Mouse (Mus musculus) hematopoietic stem cell, adult 5-6 weeks (primary cell): Measurements from ENCODE around the gene Tmem259. TPM values are rescaled to one million over a fixed set of nuclear protein-coding genes. Genes with fewer than 3 reads are reported as not detected.

Experiments used
- ATAC-seq, 2 experiments: fragments of 125-278 bp in 1 of 2; replicated peaks in 1 of 2; 2 replicates each; pipeline ENCODE4 v1.8.0; 2016 to 2017; ENCODE audit warnings: inconsistent platforms in 2 of 2, mild to moderate bottlenecking in 2 of 2, moderate number of reproducible peaks in 2 of 2, low read depth in 1 of 2, moderate TSS enrichment in 1 of 2; ENCODE audit not compliant: low FRiP score in 2 of 2, poor library complexity in 2 of 2, severe bottlenecking in 2 of 2, insufficient read depth in 1 of 2, low TSS enrichment in 1 of 2
- total RNA-seq: library from RNA; stranded (forward); fragments of 172-1452, 232-1000 nt; gene quantifications from 2 replicates; pipeline ENCODE4 v1.2.3, GENCODE M21; 2017

Gene Tmem259
- total RNA-seq, 1 experiment from 2014 or later = 47.4 TPM

DNA sequence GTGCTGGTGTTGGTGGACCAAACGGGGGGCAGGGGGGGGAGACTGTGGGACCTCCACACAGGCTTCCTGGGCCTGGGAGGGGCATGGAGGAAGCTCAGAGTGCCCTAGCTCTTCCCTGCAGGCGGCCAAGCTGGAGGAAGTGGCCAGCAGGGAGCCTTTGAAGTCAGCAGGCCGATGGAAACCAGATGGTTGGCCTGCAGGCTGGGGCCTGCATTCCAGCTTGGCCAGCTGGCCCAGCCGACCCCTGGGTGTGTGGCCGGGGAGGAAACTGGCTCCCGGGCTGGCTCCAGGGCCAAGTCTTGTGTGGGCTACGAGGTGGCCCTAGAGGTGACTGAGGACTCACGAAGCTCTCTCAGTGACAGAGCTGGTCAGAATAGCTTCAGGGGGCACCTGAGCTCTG is 51.4 kb downstream of the Tmem259 start:
- ATAC-seq = no peak

DNA sequence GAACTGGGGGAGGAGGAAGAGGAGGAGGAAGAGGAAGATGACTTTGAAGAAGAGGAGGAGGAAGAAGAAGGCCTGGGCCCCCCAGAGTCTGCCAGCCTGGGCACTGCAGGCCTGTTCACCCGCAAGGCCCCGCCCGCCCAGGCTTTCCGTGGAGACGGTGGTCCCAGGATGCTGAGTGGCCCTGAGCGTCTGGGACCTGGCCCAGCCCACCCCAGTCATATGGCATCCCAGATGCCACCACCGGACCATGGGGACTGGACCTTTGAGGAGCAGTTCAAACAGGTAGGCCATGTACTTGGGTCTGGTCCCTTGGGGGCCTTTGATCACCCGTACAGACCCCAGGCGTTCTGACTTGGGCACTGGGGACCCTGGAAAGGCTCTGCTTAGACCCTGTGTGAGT is 52.3 kb downstream of the Tmem259 start:
- ATAC-seq = no peak

DNA sequence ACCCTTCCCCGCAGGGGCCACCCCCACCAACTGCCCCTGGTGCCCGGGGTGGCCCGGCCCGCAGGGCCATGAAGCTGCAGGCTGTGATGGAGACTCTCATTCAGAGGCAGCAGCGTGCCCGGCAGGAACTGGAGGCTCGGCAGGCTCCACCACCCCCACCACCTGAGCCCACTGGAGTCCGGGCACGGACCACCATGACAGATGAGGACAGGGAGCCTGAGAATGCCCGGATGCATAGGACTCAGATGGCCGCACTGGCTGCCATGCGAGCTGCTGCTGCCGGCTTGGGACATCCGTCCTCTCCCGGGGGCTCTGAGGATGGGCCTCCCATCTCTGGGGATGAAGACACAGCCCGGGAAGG is 53.3 kb downstream of the Tmem259 start:
- ATAC-seq = no peak

DNA sequence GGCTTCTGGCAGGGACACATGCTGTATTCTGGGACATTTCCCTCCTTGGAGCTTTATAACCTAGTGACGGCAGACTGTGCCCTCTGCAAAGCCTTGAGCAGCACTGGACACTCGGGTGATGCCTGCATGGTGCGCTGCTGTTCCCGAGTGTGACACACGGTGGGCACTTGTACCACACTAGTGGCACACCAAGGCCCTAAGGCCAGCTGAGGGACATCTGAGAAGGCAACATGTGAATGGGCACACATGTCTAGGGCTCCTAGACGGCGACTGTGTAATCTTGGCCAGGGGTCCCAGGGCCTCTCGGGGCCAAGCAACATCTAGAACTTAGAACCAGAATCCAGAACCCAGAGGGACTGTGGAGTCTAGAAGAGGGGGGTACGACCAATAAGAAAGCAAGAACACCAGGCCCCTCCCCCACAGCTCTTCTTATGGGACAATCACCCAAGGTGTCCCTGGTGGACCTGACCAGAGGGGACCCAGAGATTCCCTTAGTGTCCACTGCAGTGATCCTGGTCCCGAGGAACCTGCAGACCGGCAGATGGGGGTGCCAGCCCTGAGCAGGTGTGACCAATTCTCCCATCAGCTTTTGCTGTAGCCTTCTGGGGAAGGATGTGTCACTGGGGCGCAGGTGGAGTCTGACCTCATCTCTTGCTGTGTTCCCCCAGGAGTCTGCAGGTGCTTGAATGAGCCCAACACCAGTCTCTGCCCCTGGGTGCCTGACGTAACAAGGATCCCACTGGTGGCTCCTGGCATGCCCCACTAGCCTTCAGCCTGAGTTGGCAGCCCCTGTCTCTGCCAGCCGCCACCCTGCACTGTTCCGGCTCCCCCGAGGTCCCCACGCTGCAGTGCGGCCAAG is 53.9 kb downstream of the Tmem259 start:
- ATAC-seq = no peak

DNA sequence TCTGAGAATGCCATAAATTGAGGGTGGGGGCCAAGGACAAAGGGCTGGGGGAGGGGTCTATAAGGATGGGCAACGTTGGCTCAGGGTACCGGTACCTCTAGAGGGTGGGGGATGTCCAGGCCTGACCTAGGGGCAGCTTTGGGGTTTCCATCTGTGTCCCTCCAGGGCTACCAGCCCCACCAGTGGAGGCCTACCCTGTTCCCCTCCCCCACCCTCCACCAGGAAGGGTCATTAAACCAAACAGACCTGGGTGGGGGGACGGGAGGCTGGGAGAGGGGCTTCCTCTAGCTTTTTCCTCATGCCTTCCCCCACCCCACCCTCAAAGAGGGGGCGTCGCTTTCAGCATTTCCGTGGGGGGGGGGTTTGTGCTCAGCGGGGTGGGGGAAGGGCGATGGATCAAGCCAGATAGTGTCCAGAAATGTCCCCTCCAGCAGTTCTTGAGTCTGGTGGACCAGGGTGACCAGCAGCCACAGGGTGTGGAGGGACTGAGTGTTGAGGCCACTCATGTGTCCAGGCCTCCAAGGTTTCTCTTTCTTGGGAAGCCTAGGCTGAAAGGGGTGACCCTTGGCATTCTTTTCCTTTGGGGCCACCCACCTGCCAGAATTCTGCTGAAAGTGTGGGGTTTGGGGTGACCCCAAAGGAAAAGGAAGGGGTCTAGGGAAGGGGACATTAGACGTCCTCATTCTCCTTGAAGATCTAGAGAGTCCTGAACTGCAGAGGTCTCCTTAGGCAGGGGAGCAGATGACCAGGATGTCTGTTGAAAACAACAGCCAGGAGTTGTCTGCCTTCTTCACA is 55.0 kb downstream of the Tmem259 start:
- no peak for ATAC-seq

DNA sequence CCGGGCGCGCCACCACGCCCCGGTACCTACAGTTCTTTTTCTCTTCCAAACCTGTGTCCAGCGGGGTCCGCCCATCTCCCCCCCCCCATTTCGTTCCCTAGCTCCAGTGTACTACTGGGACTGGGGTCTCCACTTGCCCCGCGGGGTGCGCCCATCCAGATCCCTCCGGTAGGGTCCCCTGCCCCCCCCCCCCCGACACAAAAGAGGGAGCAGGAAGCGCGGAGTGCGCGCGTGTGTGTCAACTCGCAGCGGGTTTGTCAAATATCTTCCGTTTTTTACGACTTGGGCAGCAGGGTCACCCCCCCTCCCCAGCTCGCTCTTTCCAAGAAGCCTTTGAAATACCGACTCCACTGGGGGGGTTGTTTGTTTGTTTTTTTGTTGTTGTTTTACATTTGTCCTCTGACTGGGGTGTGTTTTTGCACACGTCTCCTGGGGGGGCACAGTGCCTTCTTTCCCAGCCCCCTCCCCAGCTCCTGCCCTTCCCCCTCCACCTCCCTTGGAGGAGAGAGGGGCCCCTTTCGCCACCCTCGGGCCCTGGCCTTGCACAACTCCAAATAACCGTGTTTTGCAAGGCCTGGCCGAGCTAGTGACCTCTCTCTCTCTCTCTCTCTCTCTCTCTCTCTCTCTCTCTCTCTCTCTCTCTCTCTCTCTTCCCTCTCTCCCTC is 56.0 kb downstream of the Tmem259 start:
- ATAC-seq = no peak

DNA sequence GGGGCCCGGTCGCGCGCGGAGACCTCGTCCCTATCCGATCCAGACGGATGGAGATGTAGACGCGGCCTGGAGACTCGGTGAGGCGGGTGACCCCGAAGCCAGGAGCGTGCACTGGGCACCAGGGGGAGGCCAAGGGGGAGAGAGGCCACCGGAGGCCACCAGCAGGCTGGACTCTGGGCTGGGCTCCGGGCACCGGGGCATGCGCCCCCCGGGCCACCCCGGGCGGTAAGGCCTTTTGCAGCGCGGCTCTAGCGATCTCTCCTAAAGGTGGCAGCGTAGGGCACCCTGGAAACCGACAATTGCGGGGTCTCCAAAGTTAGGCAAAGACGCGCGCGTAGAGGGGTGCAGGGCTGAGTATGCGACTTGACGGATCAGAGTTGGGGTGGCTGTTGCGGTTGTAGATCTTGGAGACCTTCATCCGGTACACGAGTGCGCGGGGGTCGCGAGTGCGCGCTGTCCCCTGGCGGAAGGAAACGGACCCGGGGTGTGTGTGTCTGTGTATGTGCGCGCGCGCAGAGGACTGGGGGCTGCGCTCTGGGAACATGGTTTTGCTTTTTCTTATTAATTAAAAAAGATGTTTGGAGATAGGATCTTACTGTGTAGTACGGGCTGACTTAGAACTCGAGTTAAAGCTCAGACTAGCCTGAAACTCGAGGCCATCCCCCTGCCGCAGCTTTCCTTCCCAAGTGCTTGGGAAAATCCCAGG is 56.7 kb downstream of the Tmem259 start:
- ATAC-seq = no peak

DNA sequence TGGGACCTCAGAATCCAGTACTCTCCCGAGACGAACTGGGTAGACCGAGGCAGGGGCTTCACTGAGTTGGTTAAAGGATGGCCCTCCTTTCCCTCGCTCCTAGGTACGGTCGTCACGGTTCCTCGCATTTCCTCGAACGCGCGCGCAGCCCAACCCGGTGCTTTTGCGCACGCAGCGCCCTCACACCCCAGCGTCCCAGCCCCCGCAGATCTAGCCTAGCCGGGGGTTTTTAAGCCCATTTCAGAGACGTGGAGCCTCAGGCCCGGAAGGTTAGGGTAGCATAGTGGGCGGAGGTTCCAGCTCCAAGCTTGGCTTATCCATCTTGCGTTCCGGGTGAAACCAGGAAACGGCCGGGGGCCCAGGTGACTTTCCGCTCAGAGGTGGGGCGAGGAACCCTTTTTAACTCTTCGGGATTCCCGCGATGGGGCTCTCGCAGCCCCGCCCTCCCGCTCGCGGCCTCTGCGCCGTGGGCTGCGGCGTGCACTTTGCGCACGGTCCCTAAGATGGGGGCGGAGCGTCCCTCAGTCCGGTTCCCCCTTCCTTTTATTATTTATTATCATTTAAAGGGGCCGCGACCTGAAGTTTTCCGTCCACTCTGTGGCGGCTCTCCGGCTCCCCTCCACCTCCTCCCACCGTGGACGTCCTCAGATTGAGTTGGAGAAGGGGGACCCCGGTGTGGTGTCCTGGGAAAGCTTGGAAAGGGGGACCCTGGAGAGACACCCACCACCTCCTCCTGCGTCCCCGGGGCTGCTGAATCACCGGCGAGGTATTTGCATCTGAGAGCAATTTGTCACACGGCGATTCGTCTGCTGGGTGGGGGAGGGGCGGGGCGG is 57.4 kb downstream of the Tmem259 start, which contains the start of gene Arid3a:
Arid3a (plus strand) TSS at position 553 of the 833 bp plus-strand sequence.
- peak; percentile 57 to 67 for ATAC-seq

DNA sequence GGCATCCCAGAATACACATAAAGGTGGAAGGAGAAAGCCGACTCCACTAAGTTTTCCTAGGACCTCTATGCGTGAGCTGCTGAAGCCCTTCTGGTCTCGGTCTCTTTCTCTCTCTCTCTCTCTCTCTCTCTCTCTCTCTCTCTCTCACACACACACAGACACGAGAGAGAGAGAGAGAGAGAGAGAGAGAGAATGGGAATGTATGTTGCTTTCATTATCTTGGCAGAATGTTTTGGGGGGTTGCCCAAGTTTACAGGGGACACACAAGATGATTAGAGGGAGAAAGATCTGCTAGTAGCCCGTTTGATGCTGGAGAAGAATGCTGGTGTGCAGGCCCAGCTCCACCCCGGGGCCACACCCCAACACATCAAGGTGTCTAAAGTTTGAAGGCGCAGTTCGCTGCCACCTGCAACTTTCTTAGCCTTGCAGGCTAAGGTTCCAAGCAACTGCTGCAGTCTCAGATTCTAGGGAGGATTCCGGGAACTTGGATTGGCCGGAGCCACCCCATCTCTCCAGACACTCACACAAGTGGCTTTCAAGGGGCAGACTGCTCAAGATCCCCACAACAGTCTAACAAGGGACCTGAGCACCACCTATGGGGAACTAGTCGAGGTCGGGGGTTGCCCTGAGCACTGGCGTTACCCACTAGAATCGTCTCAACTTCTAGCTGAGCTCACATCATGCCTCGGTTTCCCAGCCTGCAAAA is 58.2 kb downstream of the Tmem259 start:
- no peak for ATAC-seq

DNA sequence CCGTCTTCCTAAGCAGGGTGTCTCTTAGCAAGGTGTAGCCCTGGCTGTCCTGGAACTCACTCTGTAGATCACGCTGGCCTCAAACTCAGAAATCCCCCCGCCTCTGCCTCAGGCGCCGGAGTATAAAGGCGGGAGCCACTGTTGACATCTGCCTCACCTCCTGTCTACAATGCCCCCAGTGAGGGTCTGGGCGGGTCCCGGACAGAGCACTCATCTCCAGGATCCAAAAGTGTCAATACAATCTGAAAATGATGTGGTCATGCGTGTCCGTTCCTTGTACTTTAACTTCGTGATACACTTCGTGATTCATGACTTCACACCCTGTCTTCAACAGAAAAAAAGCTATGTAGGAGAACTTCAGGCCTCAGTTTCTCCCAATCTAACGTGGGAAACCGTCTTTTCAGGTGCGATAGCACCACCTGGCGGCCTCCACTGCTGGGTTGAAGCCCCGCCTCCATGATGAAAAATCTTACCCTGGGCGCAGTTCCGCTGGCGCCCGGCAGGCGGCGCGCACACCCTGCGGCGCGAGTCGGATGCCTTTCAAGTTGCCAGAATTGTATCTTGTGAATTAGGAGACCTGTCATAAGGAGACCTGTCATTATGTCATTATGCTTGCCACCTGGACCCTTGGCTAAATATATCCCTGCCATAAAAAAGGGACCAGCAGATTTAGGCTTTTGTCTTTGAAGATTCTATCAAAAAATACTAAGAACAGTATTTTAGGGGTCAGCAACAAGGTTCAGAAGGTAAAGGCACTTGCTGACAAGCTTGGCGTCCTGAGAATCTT is 58.9 kb downstream of the Tmem259 start:
- ATAC-seq = peak; percentile 33 to 36; a peak in 2 of 4 replicates

Other genes with a start within 250 kb of the Tmem259 start
- 10.9 and 12.1 TPM in 2 replicates for gene Polrmt, start 237.7 kb downstream of the Tmem259 start, total RNA-seq
- not detected in 2 replicates for gene Fgf22, start 229.3 kb downstream of the Tmem259 start, total RNA-seq
- 16.1 and 21.7 TPM in 2 replicates for gene Rnf126, start 217.4 kb downstream of the Tmem259 start, total RNA-seq
- gene Fstl3, start 207.1 kb downstream of the Tmem259 start, total RNA-seq = 0.99 and 1.6 TPM in 2 replicates
- gene Prss57, start 193.4 kb downstream of the Tmem259 start, total RNA-seq = 10.0 and 18.4 TPM in 2 replicates
- gene Palm, start 190.8 kb downstream of the Tmem259 start, total RNA-seq = 8.8 and 12.4 TPM in 2 replicates
- 0.13 TPM in 1 of 2 replicates, not detected in the other for gene Misp, start 163.3 kb downstream of the Tmem259 start, total RNA-seq
- 165 and 178 TPM in 2 replicates for gene Ptbp1, start 129.9 kb downstream of the Tmem259 start, total RNA-seq
- gene Prtn3, start 109.9 kb downstream of the Tmem259 start, total RNA-seq = 25.6 and 141 TPM in 2 replicates
- gene Plppr3, start 109.7 kb downstream of the Tmem259 start, total RNA-seq = 67.8 and 93.7 TPM in 2 replicates
- gene Elane, start 98.1 kb downstream of the Tmem259 start, total RNA-seq = 41.4 and 147 TPM in 2 replicates
- not detected in 2 replicates for gene Cfd, start 93.5 kb downstream of the Tmem259 start, total RNA-seq
- 26.8 and 34.2 TPM in 2 replicates for gene Med16, start 75.4 kb downstream of the Tmem259 start, total RNA-seq
- gene Gm26602, start 73.5 kb downstream of the Tmem259 start, total RNA-seq = not detected in 2 replicates
- gene Kiss1r, start 67.4 kb downstream of the Tmem259 start, total RNA-seq = 0.10 and 0.19 TPM in 2 replicates
- 56.9 and 83.5 TPM in 2 replicates for gene R3hdm4, start 63.1 kb downstream of the Tmem259 start, total RNA-seq
- gene Arid3a, start 57.3 kb downstream of the Tmem259 start, total RNA-seq = 7.6 and 10.1 TPM in 2 replicates
- 19.3 and 23.0 TPM in 2 replicates for gene Wdr18, start 24.2 kb downstream of the Tmem259 start, total RNA-seq
- not detected in 2 replicates for gene Grin3b, start 13.6 kb downstream of the Tmem259 start, total RNA-seq
- gene Cnn2, start 4.3 kb upstream of the Tmem259 start, total RNA-seq = 62.2 and 103 TPM in 2 replicates
- gene Abca7, start 12.2 kb upstream of the Tmem259 start, total RNA-seq = 11.5 and 15.9 TPM in 2 replicates
- 80.9 and 114 TPM in 2 replicates for gene Arhgap45, start 32.3 kb upstream of the Tmem259 start, total RNA-seq
- gene Polr2e, start 55.5 kb upstream of the Tmem259 start, total RNA-seq = 85.5 and 101 TPM in 2 replicates
- 306 and 388 TPM in 2 replicates for gene Gpx4, start 62.8 kb upstream of the Tmem259 start, total RNA-seq
- 26.4 and 32.1 TPM in 2 replicates for gene Sbno2, start 121.2 kb upstream of the Tmem259 start, total RNA-seq
- 106 and 153 TPM in 2 replicates for gene Stk11, start 131.5 kb upstream of the Tmem259 start, total RNA-seq
- 27.9 and 29.8 TPM in 2 replicates for gene Atp5d, start 154.3 kb upstream of the Tmem259 start, total RNA-seq
- gene Cbarp, start 156.5 kb upstream of the Tmem259 start, total RNA-seq = 2.2 and 2.4 TPM in 2 replicates
- gene Midn, start 163.9 kb upstream of the Tmem259 start, total RNA-seq = 19.4 and 20.2 TPM in 2 replicates
- 93.6 and 143 TPM in 2 replicates for gene Cirbp, start 181.7 kb upstream of the Tmem259 start, total RNA-seq
- gene 1600002K03Rik, start 188.6 kb upstream of the Tmem259 start, total RNA-seq = 9.1 and 26.2 TPM in 2 replicates
- gene Efna2, start 195.2 kb upstream of the Tmem259 start, total RNA-seq = not detected in 2 replicates
- gene Mum1, start 242.1 kb upstream of the Tmem259 start, total RNA-seq = 43.0 and 47.5 TPM in 2 replicates